ENCODE assay signal across 23 mouse cellular contexts in the genomic region with DNA sequence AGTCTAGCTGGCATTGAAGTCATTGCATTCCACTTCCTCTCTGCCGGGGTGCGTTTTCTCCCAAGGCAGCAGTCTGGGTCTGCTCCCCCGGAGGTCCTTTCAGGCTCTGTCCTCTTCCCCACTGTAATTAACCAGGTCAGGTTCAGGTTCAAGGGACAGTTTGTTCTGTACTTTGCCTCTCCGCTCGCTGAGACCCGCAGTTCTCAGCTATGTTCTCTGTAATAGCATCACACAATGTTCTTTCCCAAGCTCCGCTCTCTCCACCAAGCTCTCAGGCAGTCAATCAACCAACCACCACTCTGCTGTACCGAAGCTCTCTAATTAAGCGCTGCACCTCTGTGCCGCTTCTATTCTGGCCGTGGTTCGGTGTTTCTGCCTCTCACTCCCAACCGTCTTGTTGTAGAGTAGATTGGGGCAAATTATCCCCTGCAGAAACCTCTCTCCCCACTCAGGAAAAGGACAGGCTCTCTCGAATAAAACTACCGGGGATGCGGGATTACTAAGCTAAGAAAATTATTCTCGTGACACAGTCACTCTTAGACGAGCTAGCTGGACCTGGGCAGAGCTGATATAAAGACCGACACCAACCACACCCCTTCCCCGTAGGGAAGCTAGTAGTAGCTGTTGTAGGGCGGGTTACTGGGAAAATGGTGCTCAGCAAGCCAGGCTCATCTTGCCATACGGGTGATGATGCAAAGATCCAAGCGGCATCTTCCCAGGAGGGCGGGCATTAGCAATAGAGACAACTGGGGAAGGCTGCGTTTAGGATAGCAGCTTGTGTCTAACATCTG. TPM values are rescaled to one million over a fixed set of nuclear protein-coding genes. Genes with fewer than 3 reads are reported as not detected.
A peak's percentile ranks its signal among the peaks of the same experiment; 100 is the strongest.
DNase-seq lines count a peak whose midpoint lies in the region; ATAC-seq and TF ChIP-seq lines count a peak whose summit lies in the region.
"Had no signal": no experiment of that assay in that cellular context is flagged by ENCODE, and none has a peak within 500 bp of the region (broad histone marks: within the 10 kb centered on the region; RNA-seq: fewer than 3 reads in every experiment).

No protein-coding gene starts in this region.

- no peak overlapping the region for H3K4me2 ChIP-seq in liver, postnatal 0 days (ENCODE audit: low read depth, low read length)
- peak overlapping the region; percentile 29; the same call in 1 of the 2 replicates for H3K4me2 ChIP-seq in liver, embryonic 16.5 days (ENCODE audit: low read depth, low read length)
- no peak overlapping the region for H3K4me2 ChIP-seq in hindbrain, embryonic 11.5 days (replicated peaks; ENCODE audit: low read depth, low read length)
- H3K4me2 ChIP-seq: embryonic facial prominence, embryonic 12.5 days; heart, embryonic 15.5 days had no signal

- H3K36me3 ChIP-seq in liver, postnatal 0 days (replicated peaks; ENCODE audit: insufficient read depth, low read length): no peaks in the 10 kb centered on the region
- no peaks in the 10 kb centered on the region for H3K36me3 ChIP-seq in liver, embryonic 16.5 days (ENCODE audit: control insufficient read depth, insufficient read depth)
- no peaks in the 10 kb centered on the region for H3K36me3 ChIP-seq in hindbrain, embryonic 11.5 days (ENCODE audit: control insufficient read depth, insufficient read depth, low read length)
- H3K36me3 ChIP-seq: embryonic facial prominence, embryonic 12.5 days; heart, embryonic 15.5 days had no signal

- no peak overlapping the region for H3K9ac ChIP-seq in liver, postnatal 0 days (replicated peaks)
- no peak overlapping the region for H3K9ac ChIP-seq in liver, embryonic 16.5 days (ENCODE audit: low read depth, low read length)
- H3K9ac ChIP-seq in hindbrain, embryonic 11.5 days (ENCODE audit: low read depth, low read length): no peak overlapping the region
- H3K9ac ChIP-seq: embryonic facial prominence, embryonic 12.5 days; heart, embryonic 15.5 days had no signal

- H3K27ac ChIP-seq in liver, postnatal 0 days (ENCODE audit: low read depth): no peak overlapping the region
- H3K27ac ChIP-seq in liver, embryonic 16.5 days (ENCODE audit: low read length): 0 out of 2 replicates have a peak overlapping the region, but pooled peaks have one; percentile 10
- H3K27ac ChIP-seq in hindbrain, embryonic 11.5 days (ENCODE audit: low read depth, low read length): no peak overlapping the region
- H3K27ac ChIP-seq: embryonic facial prominence, embryonic 12.5 days; heart, adult 2 months; heart, embryonic 15.5 days had no signal

- H3K9me3 ChIP-seq in liver, postnatal 0 days (ENCODE audit: low read length): no peaks in the 10 kb centered on the region
- no peaks in the 10 kb centered on the region for H3K9me3 ChIP-seq in liver, embryonic 16.5 days (replicated peaks; ENCODE audit: control insufficient read depth, low read length)
- H3K9me3 ChIP-seq in hindbrain, embryonic 11.5 days (ENCODE audit: control insufficient read depth, low read length): no peaks in the 10 kb centered on the region
- H3K9me3 ChIP-seq: embryonic facial prominence, embryonic 12.5 days; heart, embryonic 15.5 days had no signal

- ATAC-seq in liver, postnatal 0 days: no peak
- peak; percentile 82 for ATAC-seq in liver, embryonic 16.5 days (ENCODE audit: low read depth)
- no peak for ATAC-seq in hindbrain, embryonic 11.5 days (ENCODE audit: low FRiP score)
- ATAC-seq: forebrain, embryonic 14.5 days; midbrain, embryonic 16.5 days had no signal

- no peak overlapping the region for H3K4me3 ChIP-seq in liver, postnatal 0 days (ENCODE audit: low read depth, low read length)
- no peak overlapping the region for H3K4me3 ChIP-seq in liver, embryonic 16.5 days (ENCODE audit: low read depth, low read length)
- H3K4me3 ChIP-seq in hindbrain, embryonic 11.5 days (ENCODE audit: low read depth, low read length): no peak overlapping the region
- H3K4me3 ChIP-seq: embryonic facial prominence, embryonic 12.5 days; erythroblast, embryonic 14.5 days; heart, adult 2 months; heart, embryonic 15.5 days had no signal

- TF ChIP-seq EP300 in liver, postnatal 0 days (IDR thresholded peaks at IDR 0.05; ENCODE audit: low read depth): no peak

- no peak for TF ChIP-seq CTCF in liver, postnatal 0 days (IDR thresholded peaks at IDR 0.05; ENCODE audit: low read depth)

- no peaks in the 10 kb centered on the region for H3K4me1 ChIP-seq in liver, postnatal 0 days (ENCODE audit: insufficient read depth)
- peaks cover 12% of the 10 kb centered on the region for H3K4me1 ChIP-seq in liver, embryonic 16.5 days (ENCODE audit: control insufficient read depth, low read depth, low read length)
- no peaks in the 10 kb centered on the region for H3K4me1 ChIP-seq in hindbrain, embryonic 11.5 days (replicated peaks; ENCODE audit: control insufficient read depth, insufficient read depth, low read length)

- H3K27me3 ChIP-seq in liver, postnatal 0 days (ENCODE audit: insufficient read depth, low read length): no peaks in the 10 kb centered on the region
- no peaks in the 10 kb centered on the region for H3K27me3 ChIP-seq in liver, embryonic 16.5 days (ENCODE audit: control insufficient read depth, insufficient read depth, low read depth, low read length)
- H3K27me3 ChIP-seq in hindbrain, embryonic 11.5 days (ENCODE audit: control insufficient read depth, insufficient read depth, low read length): no peaks in the 10 kb centered on the region
- H3K27me3 ChIP-seq: embryonic facial prominence, embryonic 12.5 days; heart, embryonic 15.5 days had no signal

- peak; percentile 62 for DNase-seq in liver
- DNase-seq in liver, postnatal 0 days: no peak
- DNase-seq in brain, adult 2 months (ENCODE audit: low read depth, low spot score): peak; percentile 56
- peak; percentile 58 to 88 for DNase-seq in kidney, postnatal 25 days
- DNase-seq in right cerebral cortex, postnatal 14 days: no peak
- DNase-seq in left cerebral cortex, adult 18-20 months (ENCODE audit: low spot score in 2 of 2): no peak
- DNase-seq in hindbrain, embryonic 11.5 days (ENCODE audit: low spot score): no peak
- DNase-seq: adrenal gland, postnatal 14 days; B cell, adult 2 months; cerebellum, adult 11 months; cerebellum, postnatal 10 days; gastrocnemius, postnatal 14 days; heart, adult 2 months; layer of hippocampus, postnatal 36 days; left cerebral cortex, postnatal 4 days; thymus, postnatal 36 days had no signal

- 67% methylated on average over 25 of the region's 25 CpGs for WGBS in liver, postnatal 0 days (ENCODE audit: insufficient replicate concordance)
- WGBS in liver, embryonic 16.5 days (ENCODE audit: insufficient replicate concordance): 59% methylated on average over 25 of the region's 25 CpGs
- WGBS in hindbrain, embryonic 11.5 days: 85% methylated on average over 25 of the region's 25 CpGs

RNA-seq across cellular contexts. Expression of gene Cybrd1, which starts 45.3 kb away (rescaled TPM):
- 0.20 and 0.22 TPM in 2 replicates for polyA plus RNA-seq in liver, postnatal 0 days (2015; fragmentation: Nextera tagmentation; extraction: Ambion mirVana)
- 1.5 and 1.7 TPM in 2 replicates for polyA plus RNA-seq in liver, embryonic 16.5 days (2015; fragmentation: Nextera tagmentation; extraction: Ambion mirVana)
- 1 to 10 TPM in 1 of 2 experiments, under 1 TPM in 1; 0.95 to 1.0 TPM for total RNA-seq in left cerebral cortex, adult 18-20 months (2021)
- 0.34 and 0.54 TPM in 2 replicates for polyA plus RNA-seq in hindbrain, embryonic 11.5 days (2014; fragmentation: Nextera tagmentation; extraction: Ambion mirVana)
- total RNA-seq: hematopoietic stem cell, adult 5-6 weeks had no signal
- polyA plus RNA-seq: erythroblast, embryonic 14.5 days had no signal

RNA-seq across cellular contexts. Expression of gene Dync1i2, which starts 48.5 kb away (rescaled TPM):
- polyA plus RNA-seq in liver, postnatal 0 days (2015; fragmentation: Nextera tagmentation; extraction: Ambion mirVana): 20.9 and 21.5 TPM in 2 replicates
- polyA plus RNA-seq in liver, embryonic 16.5 days (2015; fragmentation: Nextera tagmentation; extraction: Ambion mirVana): 23.2 and 25.1 TPM in 2 replicates
- 100 to 1,000 TPM; 124 to 125 TPM for total RNA-seq in left cerebral cortex, adult 18-20 months (2021)
- polyA plus RNA-seq in hindbrain, embryonic 11.5 days (2014; fragmentation: Nextera tagmentation; extraction: Ambion mirVana): 166 and 195 TPM in 2 replicates

Comparison
In these comparisons a context has a peak if more than half of its experiments do, and no peak if none do; other contexts are left out.
1. DNase-seq: peak in liver (single experiment), brain, adult 2 months (single experiment) and kidney, postnatal 25 days (2 of 2); none in liver, postnatal 0 days (single experiment), right cerebral cortex, postnatal 14 days (single experiment), left cerebral cortex, adult 18-20 months (0 of 2) and hindbrain, embryonic 11.5 days (single experiment).